11 mouse cellular contexts compared by ENCODE assay signal in the genomic region with DNA sequence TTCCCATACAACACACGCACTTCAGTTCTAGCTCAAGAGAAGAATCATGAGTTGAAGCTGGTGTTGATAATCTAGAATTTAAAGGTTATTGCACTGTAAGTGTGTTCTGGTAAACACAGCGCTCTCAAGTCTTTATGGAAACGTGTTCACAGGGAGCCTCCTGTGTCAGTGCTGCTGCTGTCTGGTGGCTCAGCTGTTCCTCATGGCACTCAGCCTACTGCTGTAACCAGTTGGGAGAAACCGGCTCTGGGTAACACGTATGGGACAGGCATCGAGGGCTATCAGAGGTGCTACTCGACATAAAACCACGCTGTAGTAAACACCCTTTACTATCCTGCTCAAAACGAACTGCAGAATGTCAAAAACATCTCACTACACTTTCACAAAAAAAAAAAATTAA. TPM values are rescaled to one million over a fixed set of nuclear protein-coding genes. Genes with fewer than 3 reads are reported as not detected.
A peak's percentile ranks its signal among the peaks of the same experiment; 100 is the strongest.
DNase-seq lines count a peak whose midpoint lies in the region; ATAC-seq and TF ChIP-seq lines count a peak whose summit lies in the region.
"Had no signal": no experiment of that assay in that cellular context is flagged by ENCODE, and none has a peak within 500 bp of the region (broad histone marks: within the 10 kb centered on the region; RNA-seq: fewer than 3 reads in every experiment).

No protein-coding gene starts in this region.

- H3K36me3 ChIP-seq in heart, embryonic 11.5 days (ENCODE audit: control insufficient read depth, insufficient read depth, low read length): no peaks in the 10 kb centered on the region
- H3K36me3 ChIP-seq in heart, postnatal 0 days (replicated peaks; ENCODE audit: control insufficient read depth, insufficient read depth, low read length): no peaks in the 10 kb centered on the region; the same call in 1 of the 2 replicates

- no peaks in the 10 kb centered on the region for H3K27me3 ChIP-seq in heart, embryonic 11.5 days (ENCODE audit: control insufficient read depth, insufficient read depth, low read length)
- no peaks in the 10 kb centered on the region for H3K27me3 ChIP-seq in heart, postnatal 0 days (ENCODE audit: control insufficient read depth, insufficient read depth, low read length)

- TF ChIP-seq CTCF in heart, postnatal 0 days (IDR thresholded peaks at IDR 0.05; ENCODE audit: low read depth): no peak

- peak; percentile 26 to 42 for DNase-seq in cerebellum, adult 18-20 months
- DNase-seq in cerebellum, adult 11-12 months: no peak
- DNase-seq in heart, adult 9 months (ENCODE audit: low spot score in 2 of 2): no peak
- DNase-seq in brain, adult 2 months (ENCODE audit: low read depth, low spot score): peak; percentile 81
- DNase-seq in heart, postnatal 0 days (ENCODE audit: low spot score): peak; percentile 57
- DNase-seq in right cerebral cortex, adult 2 months (ENCODE audit: low spot score in 2 of 2): no peak
- DNase-seq: kidney, adult 8-10 months; lung, adult 18-20 months had no signal

- no peaks in the 10 kb centered on the region for H3K9me3 ChIP-seq in heart, embryonic 11.5 days (replicated peaks; ENCODE audit: control insufficient read depth, low read length)
- no peaks in the 10 kb centered on the region for H3K9me3 ChIP-seq in heart, postnatal 0 days (replicated peaks; ENCODE audit: control insufficient read depth, low read length)

- no peaks in the 10 kb centered on the region for H3K4me1 ChIP-seq in heart, embryonic 11.5 days (ENCODE audit: control insufficient read depth, insufficient read depth, low read length)
- peaks cover 5% of the 10 kb centered on the region; the same call in 1 of the 2 replicates for H3K4me1 ChIP-seq in heart, postnatal 0 days (ENCODE audit: control insufficient read depth, insufficient read depth)

- 61% methylated on average over 9 of the region's 9 CpGs for WGBS in heart, embryonic 11.5 days (ENCODE audit: insufficient replicate concordance)
- WGBS in heart, postnatal 0 days: 36% methylated on average over 9 of the region's 9 CpGs

- no peak for TF ChIP-seq EP300 in heart, postnatal 0 days (IDR thresholded peaks at IDR 0.05; ENCODE audit: low read depth)

- no peak overlapping the region for H3K4me2 ChIP-seq in heart, embryonic 11.5 days
- no peak overlapping the region for H3K4me2 ChIP-seq in heart, postnatal 0 days (ENCODE audit: low read depth, low read length)

- H3K4me3 ChIP-seq in heart, embryonic 11.5 days (ENCODE audit: low read depth, low read length): no peak overlapping the region
- H3K4me3 ChIP-seq in heart, postnatal 0 days (ENCODE audit: low read depth, low read length): no peak overlapping the region
- H3K4me3 ChIP-seq: myocyte had no signal

- peak overlapping the region; percentile 25 for H3K27ac ChIP-seq in heart, embryonic 11.5 days (ENCODE audit: low read depth, low read length)
- H3K27ac ChIP-seq in heart, postnatal 0 days (ENCODE audit: low read depth): peak overlapping the region; percentile 72

- H3K9ac ChIP-seq in heart, embryonic 11.5 days (ENCODE audit: low read depth, low read length): no peak overlapping the region
- H3K9ac ChIP-seq in heart, postnatal 0 days (replicated peaks; ENCODE audit: low read depth, low read length): 0 out of 2 replicates have a peak overlapping the region, but pooled peaks have one; percentile 10

- no peak for ATAC-seq in heart, embryonic 11.5 days (replicated peaks; ENCODE audit: insufficient number of reproducible peaks, low FRiP score, low TSS enrichment)
- ATAC-seq in heart, postnatal 0 days (ENCODE audit: insufficient read depth, low read depth): peak; percentile 63
- ATAC-seq in megakaryocyte progenitor cell, adult 5-6 weeks (replicated peaks; ENCODE audit: poor library complexity): no peak

RNA-seq across cellular contexts. Expression of a gene that starts 35.9 kb away (rescaled TPM):
- 16.8 and 18.1 TPM in 2 replicates for polyA plus RNA-seq in heart, embryonic 11.5 days (2014; fragmentation: Nextera tagmentation; extraction: Ambion mirVana)
- total RNA-seq in heart, postnatal 0 days (2014; rRNA removed; ENCODE audit: low replicate concordance): 7.7 and 7.9 TPM in 2 replicates
- 12.3 and 13.6 TPM in 2 replicates for polyA plus RNA-seq in heart, postnatal 0 days (2015; fragmentation: Nextera tagmentation; extraction: Ambion mirVana)
- 9.4 and 9.6 TPM in 2 replicates for total RNA-seq in megakaryocyte progenitor cell, adult 5-6 weeks (2015)
- 15.1 and 28.8 TPM in 2 replicates for total RNA-seq in megakaryocyte progenitor cell, adult 5-6 weeks (2017)

RNA-seq across cellular contexts. Expression of a gene that starts 36.1 kb away (rescaled TPM):
- polyA plus RNA-seq in heart, embryonic 11.5 days (2014; fragmentation: Nextera tagmentation; extraction: Ambion mirVana): 13.6 and 15.5 TPM in 2 replicates
- 1.2 and 11.0 TPM in 2 replicates for total RNA-seq in heart, postnatal 0 days (2014; rRNA removed; ENCODE audit: low replicate concordance)
- 5.0 and 5.7 TPM in 2 replicates for polyA plus RNA-seq in heart, postnatal 0 days (2015; fragmentation: Nextera tagmentation; extraction: Ambion mirVana)
- total RNA-seq in megakaryocyte progenitor cell, adult 5-6 weeks (2015): 26.8 and 37.1 TPM in 2 replicates
- total RNA-seq in megakaryocyte progenitor cell, adult 5-6 weeks (2017): 17.5 and 27.8 TPM in 2 replicates

Comparison
In these comparisons a context has a peak if more than half of its experiments do, and no peak if none do; other contexts are left out.
1. DNase-seq: peak in cerebellum, adult 18-20 months (2 of 2), brain, adult 2 months (single experiment) and heart, postnatal 0 days (single experiment); none in cerebellum, adult 11-12 months (single experiment), heart, adult 9 months (0 of 2) and right cerebral cortex, adult 2 months (0 of 2).